Mouse (Mus musculus): Measurements from ENCODE around the gene Syt14.

DNA sequence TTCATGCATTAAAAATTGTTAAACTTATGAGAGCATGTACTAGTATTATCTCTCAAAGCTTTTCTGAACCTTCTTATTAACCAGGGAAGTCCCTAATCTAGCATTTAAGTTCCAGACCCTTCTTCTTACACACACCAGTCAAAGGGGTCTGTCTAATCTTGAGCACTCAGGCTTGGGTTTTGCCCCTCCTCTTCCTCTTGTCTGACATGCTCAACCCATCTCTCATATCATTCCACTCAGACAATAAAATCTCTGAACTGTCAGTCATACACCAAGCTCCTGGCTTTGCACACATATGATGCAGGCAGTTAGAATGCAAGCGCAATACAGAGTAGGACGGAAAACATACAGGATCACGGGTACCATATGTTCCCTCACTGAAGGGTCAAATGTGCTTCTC is 48.4 kb downstream of the Syt14 start:
- TF ChIP-seq CTCF (IDR thresholded peaks at IDR 0.05; ENCODE audit: low read depth) (no peak), EP300 (IDR thresholded peaks at IDR 0.05; ENCODE audit: low read depth) (0 out of 2 replicates have a peak, but pooled peaks have one; percentile 46)
